ENCODE assay signal across 9 mouse cellular contexts in genomic region chr1:160061725-160062366, GRCm38 (mm10). TPM values are rescaled to one million over a fixed set of nuclear protein-coding genes. Genes with fewer than 3 reads are reported as not detected.
DNase-seq lines count a peak whose midpoint lies in the region; ATAC-seq and TF ChIP-seq lines count a peak whose summit lies in the region.
"Had no signal": no experiment of that assay in that cellular context is flagged by ENCODE, and none has a peak within 500 bp of the region (broad histone marks: within the 10 kb centered on the region; RNA-seq: fewer than 3 reads in every experiment).

No protein-coding gene starts in this region.

- H3K4me1 ChIP-seq in hindbrain, embryonic 10.5 days (replicated peaks) = no peaks in the 10 kb centered on the region
- no peaks in the 10 kb centered on the region for H3K4me1 ChIP-seq in hindbrain, embryonic 14.5 days (replicated peaks; ENCODE audit: control insufficient read depth, insufficient read depth, low read length)
- no peaks in the 10 kb centered on the region for H3K4me1 ChIP-seq in forebrain, embryonic 14.5 days (ENCODE audit: control insufficient read depth, insufficient read depth, low read length)
- H3K4me1 ChIP-seq: embryonic facial prominence, embryonic 13.5 days had no signal

- peak; percentile 90 for TF ChIP-seq CTCF in Patski (IDR thresholded peaks at IDR 0.05)

- no peak overlapping the region for H3K27ac ChIP-seq in hindbrain, embryonic 10.5 days
- no peak overlapping the region for H3K27ac ChIP-seq in hindbrain, embryonic 14.5 days
- no peak overlapping the region for H3K27ac ChIP-seq in forebrain, embryonic 14.5 days (ENCODE audit: low read depth, low read length)
- H3K27ac ChIP-seq: embryonic facial prominence, embryonic 13.5 days had no signal

- WGBS in hindbrain, embryonic 10.5 days = 51% methylated on average over 3 of the region's 3 CpGs
- 66% methylated on average over 3 of the region's 3 CpGs for WGBS in hindbrain, embryonic 14.5 days
- 49% methylated on average over 3 of the region's 3 CpGs for WGBS in forebrain, embryonic 14.5 days

- H3K4me2 ChIP-seq in hindbrain, embryonic 14.5 days (replicated peaks) = no peak overlapping the region
- H3K4me2 ChIP-seq in forebrain, embryonic 14.5 days (ENCODE audit: low read length) = no peak overlapping the region
- H3K4me2 ChIP-seq: embryonic facial prominence, embryonic 13.5 days had no signal

- no peak overlapping the region for H3K4me3 ChIP-seq in hindbrain, embryonic 10.5 days
- no peak overlapping the region for H3K4me3 ChIP-seq in hindbrain, embryonic 14.5 days (replicated peaks; ENCODE audit: low read length)
- no peak overlapping the region for H3K4me3 ChIP-seq in forebrain, embryonic 14.5 days (ENCODE audit: low read depth, low read length)
- H3K4me3 ChIP-seq: embryonic facial prominence, embryonic 13.5 days had no signal

- CTCF ChIA-PET in Patski (lab: Charles Lee) = interaction anchor here (0.9 to 2.2 kb wide), 9 partner anchors 10 to 171 kb away, joined by 3 to 8 read pairs (median 5); partner anchors contain the start of gene 4930523C07Rik

- no peaks in the 10 kb centered on the region for H3K36me3 ChIP-seq in hindbrain, embryonic 10.5 days
- H3K36me3 ChIP-seq in hindbrain, embryonic 14.5 days (replicated peaks; ENCODE audit: control insufficient read depth, insufficient read depth) = no peaks in the 10 kb centered on the region
- no peaks in the 10 kb centered on the region for H3K36me3 ChIP-seq in forebrain, embryonic 14.5 days (ENCODE audit: control insufficient read depth, insufficient read depth, low read length)
- H3K36me3 ChIP-seq: embryonic facial prominence, embryonic 13.5 days had no signal

- POLR2A ChIA-PET in Patski (lab: Charles Lee) = no interaction called here

- DNase-seq in hindbrain, embryonic 10.5 days (ENCODE audit: low spot score) = peak; percentile 17
- DNase-seq in hindbrain, embryonic 14.5 days (ENCODE audit: low spot score) = no peak
- DNase-seq in B cell, adult 2 months = peak; percentile 85 to 86
- no peak for DNase-seq in Patski (ENCODE audit: low read depth, low spot score)
- DNase-seq in heart, postnatal 4 days = peak; percentile 50
- no peak for DNase-seq in forebrain, embryonic 14.5 days (ENCODE audit: low spot score)
- DNase-seq in frontal cortex, postnatal 10 days (ENCODE audit: low spot score in 2 of 2) = no peak

- H3K27me3 ChIP-seq in hindbrain, embryonic 10.5 days (ENCODE audit: insufficient read depth, poor library complexity, severe bottlenecking) = no peaks in the 10 kb centered on the region
- no peaks in the 10 kb centered on the region for H3K27me3 ChIP-seq in hindbrain, embryonic 14.5 days (ENCODE audit: control insufficient read depth, insufficient read depth, low read length)
- no peaks in the 10 kb centered on the region for H3K27me3 ChIP-seq in Patski
- no peaks in the 10 kb centered on the region for H3K27me3 ChIP-seq in forebrain, embryonic 14.5 days (replicated peaks; ENCODE audit: control insufficient read depth, insufficient read depth, low read length)
- H3K27me3 ChIP-seq: embryonic facial prominence, embryonic 13.5 days had no signal

- no peak for ATAC-seq in hindbrain, embryonic 14.5 days (ENCODE audit: low FRiP score)
- ATAC-seq in Patski = no peak
- peak; percentile 69 for ATAC-seq in neutrophil, adult 5-6 weeks (ENCODE audit: extremely low read depth, insufficient number of reproducible peaks, low FRiP score, poor library complexity, severe bottlenecking)
- ATAC-seq in forebrain, embryonic 14.5 days = no peak

- peaks cover 3% of the 10 kb centered on the region; the same call in 1 of the 2 replicates for H3K9me3 ChIP-seq in hindbrain, embryonic 10.5 days
- peaks cover 5% of the 10 kb centered on the region for H3K9me3 ChIP-seq in hindbrain, embryonic 14.5 days (ENCODE audit: control insufficient read depth, low read length)
- H3K9me3 ChIP-seq in forebrain, embryonic 14.5 days (replicated peaks; ENCODE audit: control insufficient read depth, low read length) = no peaks in the 10 kb centered on the region; the same call in 1 of the 2 replicates
- H3K9me3 ChIP-seq: embryonic facial prominence, embryonic 13.5 days had no signal

- H3K9ac ChIP-seq in hindbrain, embryonic 14.5 days = no peak overlapping the region
- H3K9ac ChIP-seq in forebrain, embryonic 14.5 days (ENCODE audit: low read length) = no peak overlapping the region
- H3K9ac ChIP-seq: embryonic facial prominence, embryonic 13.5 days had no signal

- in situ Hi-C loops in Patski (cut with MboI; ENCODE audit: low pct_unique_long_range_greater_than_20kb) = loop anchor here (5.0 to 25.0 kb wide), 2 partner anchors 175 to 775 kb away; no protein-coding TSS in a partner anchor

RNA-seq across cellular contexts. Expression of gene 4930523C07Rik, which starts 17.7 kb away (rescaled TPM):
- polyA plus RNA-seq in hindbrain, embryonic 10.5 days (2016; fragmentation: Nextera tagmentation; extraction: Ambion mirVana) = 1.7 and 2.9 TPM in 2 replicates
- polyA plus RNA-seq in hindbrain, embryonic 14.5 days (2014; fragmentation: Nextera tagmentation; extraction: Ambion mirVana) = 2.8 and 2.9 TPM in 2 replicates
- polyA plus RNA-seq in Patski (2021) = 33.1 TPM
- 10 to 100 TPM; 24.0 to 26.1 TPM for total RNA-seq in heart, postnatal 4 days (2021)
- 279 and 337 TPM in 2 replicates for total RNA-seq in neutrophil, adult 5-6 weeks (2017)
- 1.7 and 2.8 TPM in 2 replicates for polyA plus RNA-seq in forebrain, embryonic 14.5 days (2014; fragmentation: Nextera tagmentation; extraction: Ambion mirVana)

Comparison
In these comparisons a context has a peak if more than half of its experiments do, and no peak if none do; other contexts are left out.
1. DNase-seq: peak in hindbrain, embryonic 10.5 days (single experiment), B cell, adult 2 months (2 of 2) and heart, postnatal 4 days (single experiment); none in hindbrain, embryonic 14.5 days (single experiment), Patski (single experiment), forebrain, embryonic 14.5 days (single experiment) and frontal cortex, postnatal 10 days (0 of 2).